Mouse (Mus musculus): ENCODE results near the gene Cmc2. TPM values are rescaled to one million over a fixed set of nuclear protein-coding genes. Genes with fewer than 3 reads are reported as not detected.

Cmc2 gene
- polyA plus RNA-seq (2012; fragmentation: generic; extraction: Trizol), result 37.1 TPM

DNA sequence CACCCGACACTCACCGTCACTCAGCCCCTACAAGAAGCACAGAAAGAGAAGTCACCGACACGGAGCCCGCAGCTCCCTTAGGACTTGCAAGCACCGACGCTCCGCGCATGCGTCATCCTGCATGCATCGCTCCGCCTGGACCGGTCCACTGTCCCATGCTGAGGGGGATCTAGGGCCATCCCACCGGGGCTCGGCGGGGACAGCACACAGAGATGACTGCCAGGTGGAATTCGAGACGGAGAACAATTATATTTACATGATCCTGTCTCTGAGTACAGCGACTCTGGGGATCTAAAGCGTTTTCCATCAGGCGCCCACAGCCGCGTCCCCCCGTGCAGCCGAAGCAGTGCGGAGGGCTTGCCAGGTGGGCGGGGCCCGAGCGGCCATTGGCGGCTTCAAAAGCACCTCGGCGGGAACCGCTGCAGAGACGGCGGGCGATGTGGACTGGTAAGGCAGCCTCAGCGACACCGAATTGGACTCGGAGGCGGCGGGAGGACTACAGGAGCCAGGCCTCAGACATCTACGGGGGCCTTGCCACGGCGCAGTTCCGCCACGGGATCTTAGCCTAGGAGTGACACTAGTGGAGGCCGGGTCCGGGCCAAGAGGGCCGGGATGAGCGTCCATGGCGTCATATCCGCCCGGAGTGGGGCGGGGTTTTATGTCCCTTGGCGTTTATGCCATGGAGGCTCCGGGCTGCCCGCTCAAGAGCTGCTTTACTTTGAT lies at the start of gene Cmc2, which contains the start of gene Cenpn:
Gene Cmc2 (minus strand): TSS at position 119 of the 723 bp plus-strand sequence.
Gene Cenpn (plus strand): TSS at position 394 of the 723 bp plus-strand sequence.
- Histone ChIP-seq H3K4me2 (ENCODE audit: low read depth) (peak within 1 kb of the TSS; percentile 96), H3ac (ENCODE audit: control insufficient read depth, insufficient read length) (peak within 1 kb of the TSS; percentile 47), H3K4me3 (peak within 1 kb of the TSS; percentile 91), H3K27me3 (ENCODE audit: control insufficient read depth, insufficient read depth, insufficient read length) (no peaks in the 10 kb centered on the region), H3K36me3 (ENCODE audit: control insufficient read depth, insufficient read depth) (no peaks in the 10 kb centered on the region), H3K79me2 (ENCODE audit: control insufficient read depth, insufficient read depth) (no peaks in the 10 kb centered on the region)
- TF ChIP-seq POLR2A (IDR thresholded peaks at IDR 0.05; ENCODE audit: insufficient read length, low read depth) (peak; percentile 94), TCF12 (IDR thresholded peaks at IDR 0.05; ENCODE audit: insufficient read depth, poor library complexity, severe bottlenecking) (no peak), USF1 (IDR thresholded peaks at IDR 0.05; ENCODE audit: low read depth) (no peak), MYOD1 (IDR thresholded peaks at IDR 0.05; ENCODE audit: control insufficient read depth in 1 of 3, insufficient read length in 2 of 3, low read depth in 2 of 3) (peak in 1 of 3 experiments; percentile 7), TCF3 (IDR thresholded peaks at IDR 0.05; ENCODE audit: insufficient read length, low read depth) (no peak), E2F4 (IDR thresholded peaks at IDR 0.05; ENCODE audit: insufficient read depth) (peak; percentile 95), SRF (IDR thresholded peaks at IDR 0.05; ENCODE audit: control insufficient read depth, insufficient read length, low read depth) (peak; percentile 30), REST (IDR thresholded peaks at IDR 0.05; ENCODE audit: insufficient read depth, insufficient read length) (no peak), POLR2AphosphoS2 (IDR thresholded peaks at IDR 0.05; ENCODE audit: insufficient read length, low read depth) (peak; percentile 97), MAX (IDR thresholded peaks at IDR 0.05; ENCODE audit: low read depth) (no peak), MYOG (IDR thresholded peaks at IDR 0.05; ENCODE audit: control insufficient read depth in 1 of 3, insufficient read depth in 1 of 3, insufficient read length in 2 of 3, low read depth in 2 of 3) (peak in 1 of 3 experiments; percentile 37), CEBPB (IDR thresholded peaks at IDR 0.05; ENCODE audit: insufficient read depth, poor library complexity, severe bottlenecking) (no peak)

DNA sequence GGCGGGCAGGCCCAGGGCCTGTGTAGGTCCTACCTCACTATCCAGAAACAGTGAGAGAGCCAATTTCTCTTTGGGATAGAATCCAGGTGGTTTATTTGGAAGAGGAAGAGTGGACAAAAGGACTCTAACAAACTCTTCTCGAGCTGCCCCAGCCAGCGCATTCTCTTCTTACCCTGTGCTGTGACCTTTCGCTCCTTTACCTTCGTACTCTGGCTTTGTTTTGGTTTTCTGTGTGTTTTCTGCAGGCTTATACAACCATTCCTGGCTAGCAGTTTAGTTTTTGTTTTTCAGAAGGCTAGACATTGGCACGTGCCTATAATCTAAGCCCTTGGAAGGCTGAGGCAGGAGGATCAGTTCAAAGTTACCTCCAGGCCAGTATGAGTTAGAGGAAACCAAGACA lies 48.3 kb upstream of the Cmc2 start:
- no peak overlapping the region for H3K4me3 ChIP-seq
- H3K36me3 ChIP-seq (ENCODE audit: control insufficient read depth, insufficient read depth), result no peaks in the 10 kb centered on the region

GRCm38 (mm10) chr8:116954415-116954814 lies 33.2 kb upstream of the Cmc2 start:
- Histone ChIP-seq H3K4me2 (ENCODE audit: low read depth) (no peak overlapping the region), H3K36me3 (ENCODE audit: control insufficient read depth, insufficient read depth) (peaks cover 6% of the 10 kb centered on the region)

More for the DNA sequence above, 48.3 kb upstream of the Cmc2 start:
- no peaks in the 10 kb centered on the region for H3K79me2 ChIP-seq (ENCODE audit: control insufficient read depth, insufficient read depth)
- no peak overlapping the region for H3ac ChIP-seq (ENCODE audit: control insufficient read depth, insufficient read length)
- no peaks in the 10 kb centered on the region for H3K27me3 ChIP-seq (ENCODE audit: control insufficient read depth, insufficient read depth, insufficient read length)
- H3K4me2 ChIP-seq (ENCODE audit: low read depth), result no peak overlapping the region
- no peak for TF ChIP-seq CEBPB (IDR thresholded peaks at IDR 0.05; ENCODE audit: insufficient read depth, poor library complexity, severe bottlenecking)
- TF ChIP-seq POLR2AphosphoS2 (IDR thresholded peaks at IDR 0.05; ENCODE audit: insufficient read length, low read depth), result no peak
- TF ChIP-seq POLR2A (IDR thresholded peaks at IDR 0.05; ENCODE audit: insufficient read length, low read depth), result no peak
- no peak for TF ChIP-seq MYOG (IDR thresholded peaks at IDR 0.05; ENCODE audit: control insufficient read depth in 1 of 3, insufficient read depth in 1 of 3, insufficient read length in 2 of 3, low read depth in 2 of 3)
- no peak for TF ChIP-seq TCF3 (IDR thresholded peaks at IDR 0.05; ENCODE audit: insufficient read length, low read depth)
- no peak for TF ChIP-seq USF1 (IDR thresholded peaks at IDR 0.05; ENCODE audit: low read depth)
- no peak for TF ChIP-seq MYOD1 (IDR thresholded peaks at IDR 0.05; ENCODE audit: control insufficient read depth in 1 of 3, insufficient read length in 2 of 3, low read depth in 2 of 3)
- no peak for TF ChIP-seq E2F4 (IDR thresholded peaks at IDR 0.05; ENCODE audit: insufficient read depth)
- no peak for TF ChIP-seq MAX (IDR thresholded peaks at IDR 0.05; ENCODE audit: low read depth)
- no peak for TF ChIP-seq SRF (IDR thresholded peaks at IDR 0.05; ENCODE audit: control insufficient read depth, insufficient read length, low read depth)
- no peak for TF ChIP-seq REST (IDR thresholded peaks at IDR 0.05; ENCODE audit: insufficient read depth, insufficient read length)
- TF ChIP-seq TCF12 (IDR thresholded peaks at IDR 0.05; ENCODE audit: insufficient read depth, poor library complexity, severe bottlenecking), result no peak

DNA sequence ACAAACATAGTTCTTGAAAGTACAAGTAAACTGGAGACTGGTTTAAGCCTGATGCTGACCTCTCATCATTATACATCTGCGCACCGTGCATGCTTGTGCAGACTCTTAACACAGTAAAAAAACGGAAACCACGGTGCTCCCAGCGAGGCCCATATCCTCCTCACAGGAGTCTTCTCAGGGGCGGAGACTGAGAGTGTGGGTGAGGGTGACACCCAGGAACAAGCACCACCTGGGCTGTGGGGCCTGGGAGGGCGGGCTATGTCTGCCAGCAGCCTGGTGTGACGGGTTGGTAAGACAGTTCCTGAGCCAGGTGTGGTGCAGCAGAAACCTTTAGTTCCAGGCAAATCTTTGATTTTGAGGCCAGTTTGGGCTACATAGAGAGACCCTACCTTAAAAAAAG lies 31.2 kb upstream of the Cmc2 start:
- Histone ChIP-seq H3K36me3 (ENCODE audit: control insufficient read depth, insufficient read depth) (no peaks in the 10 kb centered on the region), H3K27me3 (ENCODE audit: control insufficient read depth, insufficient read depth, insufficient read length) (no peaks in the 10 kb centered on the region), H3K79me2 (ENCODE audit: control insufficient read depth, insufficient read depth) (no peaks in the 10 kb centered on the region), H3K4me2 (ENCODE audit: low read depth) (no peak overlapping the region), H3K4me3 (no peak overlapping the region), H3ac (ENCODE audit: control insufficient read depth, insufficient read length) (no peak overlapping the region)
- no peak for TF ChIP-seq TCF12 (IDR thresholded peaks at IDR 0.05; ENCODE audit: insufficient read depth, poor library complexity, severe bottlenecking)
- no peak for TF ChIP-seq USF1 (IDR thresholded peaks at IDR 0.05; ENCODE audit: low read depth)
- TF ChIP-seq REST (IDR thresholded peaks at IDR 0.05; ENCODE audit: insufficient read depth, insufficient read length), result no peak
- no peak for TF ChIP-seq MYOG (IDR thresholded peaks at IDR 0.05; ENCODE audit: control insufficient read depth in 1 of 3, insufficient read depth in 1 of 3, insufficient read length in 2 of 3, low read depth in 2 of 3)
- TF ChIP-seq SRF (IDR thresholded peaks at IDR 0.05; ENCODE audit: control insufficient read depth, insufficient read length, low read depth), result no peak

More at GRCm38 (mm10) chr8:116954415-116954814, 33.2 kb upstream of the Cmc2 start:
- no peaks in the 10 kb centered on the region for H3K27me3 ChIP-seq (ENCODE audit: control insufficient read depth, insufficient read depth, insufficient read length)
- H3ac ChIP-seq (ENCODE audit: control insufficient read depth, insufficient read length), result no peak overlapping the region
- H3K79me2 ChIP-seq (ENCODE audit: control insufficient read depth, insufficient read depth), result no peaks in the 10 kb centered on the region
- no peak for TF ChIP-seq MAX (IDR thresholded peaks at IDR 0.05; ENCODE audit: low read depth)
- no peak for TF ChIP-seq TCF12 (IDR thresholded peaks at IDR 0.05; ENCODE audit: insufficient read depth, poor library complexity, severe bottlenecking)
- no peak for TF ChIP-seq MYOG (IDR thresholded peaks at IDR 0.05; ENCODE audit: control insufficient read depth in 1 of 3, insufficient read depth in 1 of 3, insufficient read length in 2 of 3, low read depth in 2 of 3)
- TF ChIP-seq E2F4 (IDR thresholded peaks at IDR 0.05; ENCODE audit: insufficient read depth), result no peak
- TF ChIP-seq SRF (IDR thresholded peaks at IDR 0.05; ENCODE audit: control insufficient read depth, insufficient read length, low read depth), result no peak
- TF ChIP-seq POLR2A (IDR thresholded peaks at IDR 0.05; ENCODE audit: insufficient read length, low read depth), result no peak
- no peak for TF ChIP-seq USF1 (IDR thresholded peaks at IDR 0.05; ENCODE audit: low read depth)
- TF ChIP-seq REST (IDR thresholded peaks at IDR 0.05; ENCODE audit: insufficient read depth, insufficient read length), result no peak
- TF ChIP-seq TCF3 (IDR thresholded peaks at IDR 0.05; ENCODE audit: insufficient read length, low read depth), result no peak
- no peak for TF ChIP-seq POLR2AphosphoS2 (IDR thresholded peaks at IDR 0.05; ENCODE audit: insufficient read length, low read depth)
- TF ChIP-seq MYOD1 (IDR thresholded peaks at IDR 0.05; ENCODE audit: control insufficient read depth in 1 of 3, insufficient read length in 2 of 3, low read depth in 2 of 3), result no peak
- TF ChIP-seq CEBPB (IDR thresholded peaks at IDR 0.05; ENCODE audit: insufficient read depth, poor library complexity, severe bottlenecking), result no peak
- no peak overlapping the region for H3K4me3 ChIP-seq
